Mouse (Mus musculus): ENCODE data around the gene Fbxo34.

GRCm38 (mm10) chr14:47422466-47422865 lies 27.8 kb upstream of the Fbxo34 start:
- TF ChIP-seq POLR2A (IDR thresholded peaks at IDR 0.05; ENCODE audit: low read depth, low read length), result no peak
- TF ChIP-seq CTCF (conservative IDR thresholded peaks at IDR 0.05; ENCODE audit: insufficient read depth, insufficient read length, low read depth, low read length), result no peak
